In genomic region chr6:31261797-31262540, GRCm38 (mm10) we compare ENCODE assay signal across 13 mouse cellular contexts.
DNase-seq lines count a peak whose midpoint lies in the region; TF ChIP-seq lines count a peak whose summit lies in the region.
"Had no signal": no experiment of that assay in that cellular context is flagged by ENCODE, and none has a peak within 500 bp of the region (broad histone marks: within the 10 kb centered on the region; RNA-seq: fewer than 3 reads in every experiment).

No protein-coding gene starts in this region.

- no peak overlapping the region for H3K4me2 ChIP-seq in myocyte (ENCODE audit: low read depth)
- H3K4me2 ChIP-seq: embryonic facial prominence, embryonic 15.5 days; forebrain, embryonic 13.5 days had no signal

- no peak for TF ChIP-seq POLR2A in myocyte (IDR thresholded peaks at IDR 0.05; ENCODE audit: insufficient read length, low read depth)

- DNase-seq in heart, adult 8-10 months (ENCODE audit: low spot score) = peak; percentile 67
- no peak for DNase-seq in heart, postnatal 4 days
- peak; percentile 71 to 76 for DNase-seq in lung, adult 18-20 months
- DNase-seq in lung, postnatal 10 days = no peak
- peak; percentile 37 for DNase-seq in adrenal gland, postnatal 14 days
- no peak for DNase-seq in spleen, postnatal 14 days (ENCODE audit: low spot score in 2 of 2)
- DNase-seq: cerebellum, adult 2 months; liver; midbrain, embryonic 14.5 days; thymus, postnatal 14 days had no signal

- H3K4me3 ChIP-seq in myocyte = no peak overlapping the region
- H3K4me3 ChIP-seq: embryonic facial prominence, embryonic 15.5 days; forebrain, embryonic 13.5 days had no signal

- no peak overlapping the region for H3ac ChIP-seq in myocyte (ENCODE audit: control insufficient read depth, insufficient read length)

- H3K79me2 ChIP-seq in myocyte (ENCODE audit: control insufficient read depth, insufficient read depth) = no peaks in the 10 kb centered on the region

- H3K27me3 ChIP-seq in myocyte (ENCODE audit: control insufficient read depth, insufficient read depth, insufficient read length) = no peaks in the 10 kb centered on the region
- H3K27me3 ChIP-seq: embryonic facial prominence, embryonic 15.5 days; forebrain, embryonic 13.5 days had no signal

- no peaks in the 10 kb centered on the region for H3K36me3 ChIP-seq in myocyte (ENCODE audit: control insufficient read depth, insufficient read depth)
- H3K36me3 ChIP-seq: embryonic facial prominence, embryonic 15.5 days had no signal

TF ChIP-seq in myocyte, 11 proteins besides CTCF, POLR2A, EP300 and RAD21:
- TF ChIP-seq MYOG (IDR thresholded peaks at IDR 0.05; ENCODE audit: control insufficient read depth in 1 of 3, insufficient read depth in 1 of 3, insufficient read length in 2 of 3, low read depth in 2 of 3) (no peak), SRF (IDR thresholded peaks at IDR 0.05; ENCODE audit: control insufficient read depth, insufficient read length, low read depth) (no peak), CEBPB (IDR thresholded peaks at IDR 0.05; ENCODE audit: insufficient read depth, poor library complexity, severe bottlenecking) (peak; percentile 71; the same call in 1 of the 2 replicates), REST (IDR thresholded peaks at IDR 0.05; ENCODE audit: insufficient read depth, insufficient read length) (no peak), POLR2AphosphoS2 (IDR thresholded peaks at IDR 0.05; ENCODE audit: insufficient read length, low read depth) (no peak), USF1 (IDR thresholded peaks at IDR 0.05; ENCODE audit: low read depth) (no peak), TCF3 (IDR thresholded peaks at IDR 0.05; ENCODE audit: insufficient read length, low read depth) (no peak)

Comparison
In these comparisons a context has a peak if more than half of its experiments do, and no peak if none do; other contexts are left out.
1. DNase-seq: peak in heart, adult 8-10 months (single experiment), lung, adult 18-20 months (2 of 2) and adrenal gland, postnatal 14 days (single experiment); none in heart, postnatal 4 days (single experiment), lung, postnatal 10 days (single experiment) and spleen, postnatal 14 days (0 of 2).